Mouse (Mus musculus): ENCODE measurements around the gene Wdr82.

DNA sequence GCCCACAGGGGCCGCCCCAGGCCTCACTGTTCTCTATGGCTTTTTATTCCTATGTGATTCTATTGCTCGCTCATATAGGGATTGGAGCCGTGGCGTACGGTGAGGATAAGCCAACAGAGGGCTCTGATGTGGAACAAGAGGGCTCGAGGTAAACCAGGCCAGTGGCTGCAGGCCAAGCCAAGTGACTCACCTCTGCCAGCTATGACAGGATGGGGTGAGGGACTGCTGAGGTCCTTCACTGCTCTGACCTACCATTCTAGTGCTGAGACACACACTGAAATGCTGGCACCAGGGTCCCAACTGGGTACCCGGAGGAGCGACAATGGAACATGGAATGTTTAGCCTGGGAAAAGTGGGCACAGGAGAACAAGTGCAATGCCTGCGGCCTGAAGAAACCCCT lies 16.6 kb upstream of the Wdr82 start:
- TF ChIP-seq CTCF (IDR thresholded peaks at IDR 0.05; ENCODE audit: control insufficient read depth, insufficient read depth, insufficient read length) = no peak
- no peak for TF ChIP-seq MAX (IDR thresholded peaks at IDR 0.05)
- no peak for TF ChIP-seq MYOG (IDR thresholded peaks at IDR 0.05; ENCODE audit: control insufficient read depth, extremely low read depth, insufficient read length)
- no peak for TF ChIP-seq MYOD1 (IDR thresholded peaks at IDR 0.05; ENCODE audit: control insufficient read depth, insufficient read length, low read depth)
- TF ChIP-seq USF1 (IDR thresholded peaks at IDR 0.05; ENCODE audit: low read depth) = no peak
